Mouse (Mus musculus) hindbrain, embryonic 10.5 days (tissue): ENCODE measurements around the gene Olfr961. TPM values are rescaled to one million over a fixed set of nuclear protein-coding genes. Genes with fewer than 3 reads are reported as not detected.

Experiments used
- DNase-seq: peaks from one replicate; pipeline ENCODE4 v3.0.0-alpha.2; 2017; ENCODE audit warnings: low spot score
- H3K27ac ChIP-seq: fragments of 300-500 bp; sonication (generic); 2 replicates; pipeline ENCODE4 v1.5.1; 2016; ENCODE audit warnings: mild to moderate bottlenecking, moderate library complexity
- H3K27me3 ChIP-seq: fragments of 300-500 bp; sonication (generic); 2 replicates; pipeline ENCODE4 v1.6.1; 2016; ENCODE audit warnings: mild to moderate bottlenecking; ENCODE audit not compliant: poor library complexity, insufficient read depth, severe bottlenecking
- H3K36me3 ChIP-seq: fragments of 300-500 bp; sonication (generic); 2 replicates; pipeline ENCODE4 v1.6.1; 2016; ENCODE audit warnings: mild to moderate bottlenecking, moderate library complexity
- H3K4me1 ChIP-seq: fragments of 300-500 bp; sonication (generic); replicated peaks from 2 replicates; pipeline ENCODE4 v1.6.1; 2016; ENCODE audit warnings: mild to moderate bottlenecking
- H3K4me3 ChIP-seq: fragments of 300-500 bp; sonication (generic); 2 replicates; pipeline ENCODE4 v1.5.1; 2016; ENCODE audit warnings: mild to moderate bottlenecking, moderate library complexity
- H3K9me3 ChIP-seq: fragments of 300-500 bp; sonication (generic); 2 replicates; pipeline ENCODE4 v1.6.1; 2016; ENCODE audit warnings: mild to moderate bottlenecking, moderate library complexity
- WGBS: fragments of 180-500 bp; shearing (Covaris S2); methylation state at CpG from one replicate; pipeline ENCODE4 v1.1.7; 2016; 5-methylcytosine and 5-hydroxymethylcytosine counted together
- polyA plus RNA-seq: library from polyadenylated mRNA; unstranded; fragments of >200 nt; fragmentation: Nextera tagmentation; extraction: Ambion mirVana; gene quantifications from 2 replicates; pipeline ENCODE4 v1.2.1, GENCODE M21; 2016

The Olfr961 gene
- polyA plus RNA-seq, 1 experiment from 2014 or later, result not detected

DNA sequence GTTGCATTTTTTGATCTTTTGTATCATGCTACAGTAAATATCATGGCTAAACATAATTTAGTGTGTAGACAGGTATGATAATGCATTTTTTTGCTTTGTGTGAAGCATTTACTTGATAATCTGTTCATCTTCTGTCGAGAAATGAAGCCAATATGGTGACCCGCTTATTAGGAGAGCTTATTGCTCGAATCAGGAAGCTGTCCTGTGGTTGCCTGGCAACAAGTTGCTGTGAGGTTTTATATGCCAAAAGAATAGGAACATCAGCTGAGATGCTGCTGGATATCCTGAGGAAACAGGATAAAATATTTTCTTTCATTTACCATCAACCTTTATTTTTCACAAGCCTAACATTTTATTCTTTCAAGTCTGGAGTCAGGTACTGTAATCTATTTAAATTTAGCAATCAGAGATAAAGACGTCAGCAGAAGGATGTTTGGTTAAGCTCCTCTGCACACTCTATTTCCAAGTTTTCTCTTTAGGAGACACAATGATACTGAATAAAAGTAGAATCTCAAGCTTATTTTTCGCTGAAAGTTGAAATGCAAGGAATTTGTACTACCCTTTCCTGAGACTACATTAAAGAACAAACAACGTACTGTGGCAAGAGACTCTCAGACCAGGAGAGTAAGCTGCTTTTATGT, 10.0 kb downstream of the Olfr961 start:
- Histone ChIP-seq H3K36me3 (no peaks in the 10 kb centered on the region), H3K4me1 (no peaks in the 10 kb centered on the region), H3K27me3 (no peaks in the 10 kb centered on the region), H3K27ac (no peak overlapping the region), H3K4me3 (no peak overlapping the region), H3K9me3 (no peaks in the 10 kb centered on the region)
- no peak for DNase-seq
- 82% methylated on average over 6 of the region's 6 CpGs for WGBS

DNA sequence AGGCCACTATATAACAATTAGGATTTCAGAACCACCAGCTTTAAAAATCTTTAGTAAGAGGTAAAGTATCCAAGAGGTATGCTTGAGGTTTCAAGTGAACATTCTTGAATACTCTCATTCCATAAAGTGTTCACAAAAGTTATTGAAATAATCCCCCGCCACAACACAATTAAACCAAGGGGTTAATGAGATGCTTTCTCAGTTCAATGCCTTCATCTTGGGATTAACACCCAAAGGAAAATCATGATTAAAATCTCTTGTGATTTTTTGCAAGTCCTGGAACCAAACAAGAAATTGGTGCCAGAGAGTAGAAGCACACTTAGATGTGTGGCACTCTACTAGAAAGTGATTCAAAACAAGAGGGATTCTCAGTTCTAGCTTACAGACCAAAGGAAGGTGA, 22.0 kb downstream of the Olfr961 start, which contains the start of gene Olfr963:
TSS of gene Olfr963 (plus strand) at position 301 of the 400 bp plus-strand sequence.
- 93% methylated on average over 1 of the region's 1 CpGs for WGBS
- H3K27me3 ChIP-seq, result no peaks in the 10 kb centered on the region
- H3K9me3 ChIP-seq, result 0 out of 2 replicates have a peak, but pooled peaks cover under 1% of the 10 kb centered on the region
- no peaks in the 10 kb centered on the region for H3K4me1 ChIP-seq
- no peak within 1 kb of the TSS for H3K4me3 ChIP-seq
- DNase-seq, result no peak
- no peak within 1 kb of the TSS for H3K27ac ChIP-seq
- no peaks in the 10 kb centered on the region for H3K36me3 ChIP-seq

DNA sequence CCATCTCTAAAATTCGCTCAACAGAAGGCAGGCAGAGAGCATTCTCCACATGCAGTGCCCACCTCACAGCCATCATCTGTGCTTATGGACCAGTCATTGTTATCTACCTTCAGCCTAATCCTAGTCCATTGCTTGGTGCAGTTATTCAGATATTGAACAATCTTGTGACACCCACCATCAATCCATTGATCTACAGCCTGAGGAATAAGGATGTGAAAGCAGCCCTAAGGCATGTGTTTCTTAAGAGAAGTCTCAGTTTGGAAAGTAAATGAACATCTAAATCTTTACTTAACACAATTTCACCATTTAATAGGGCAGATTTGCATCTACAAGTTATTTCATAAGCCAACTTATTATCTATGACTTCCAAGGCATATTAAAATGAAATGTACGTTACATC, 24.8 kb downstream of the Olfr961 start:
- Histone ChIP-seq H3K9me3 (no peaks in the 10 kb centered on the region), H3K27me3 (no peaks in the 10 kb centered on the region), H3K36me3 (no peaks in the 10 kb centered on the region), H3K27ac (no peak overlapping the region), H3K4me3 (no peak overlapping the region), H3K4me1 (no peaks in the 10 kb centered on the region)
- DNase-seq, result no peak
- 85% methylated on average over 2 of the region's 2 CpGs for WGBS

DNA sequence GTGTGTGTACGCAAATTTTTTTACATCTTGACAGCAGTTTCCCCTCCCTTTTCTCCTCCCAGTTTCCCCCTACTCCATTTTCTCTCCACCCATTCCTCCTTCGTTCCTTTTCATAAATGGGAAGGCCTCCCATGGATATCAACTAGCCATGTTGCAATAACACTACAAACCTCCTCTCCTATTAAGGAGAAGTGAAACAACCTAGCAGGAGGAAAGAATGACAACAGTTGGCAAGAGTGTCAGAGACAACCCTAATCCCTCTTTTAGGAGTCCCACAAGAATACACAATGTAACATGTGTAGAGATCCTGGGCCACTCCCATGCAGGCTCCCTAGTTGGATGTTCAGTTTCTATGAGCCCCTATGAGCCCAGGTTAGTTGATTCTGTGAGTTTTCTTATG, 29.9 kb downstream of the Olfr961 start:
- H3K4me1 ChIP-seq, result no peaks in the 10 kb centered on the region
- DNase-seq, result no peak
- H3K27me3 ChIP-seq, result no peaks in the 10 kb centered on the region
- H3K4me3 ChIP-seq, result no peak overlapping the region
- 83% methylated on average over 2 of the region's 2 CpGs for WGBS
- H3K36me3 ChIP-seq, result no peaks in the 10 kb centered on the region
- H3K27ac ChIP-seq, result no peak overlapping the region
- H3K9me3 ChIP-seq, result no peaks in the 10 kb centered on the region

DNA sequence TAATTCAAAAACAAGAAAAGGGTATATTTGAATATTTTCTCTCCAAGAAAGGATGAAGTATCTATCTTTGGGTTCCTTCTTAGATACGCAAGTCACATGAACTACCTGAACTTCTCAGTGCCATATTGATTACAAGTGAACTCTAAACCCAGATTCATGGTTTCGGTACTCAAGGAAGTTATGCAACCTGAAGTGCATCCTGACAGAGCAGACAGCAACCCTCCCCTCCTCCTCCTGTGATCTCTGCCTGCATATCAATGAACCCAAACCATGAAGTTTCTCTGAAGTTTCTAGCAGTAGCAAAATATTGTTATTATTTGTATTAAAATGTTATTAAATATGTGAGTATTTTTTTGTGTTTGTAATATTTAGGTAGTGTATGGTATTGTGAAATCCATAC, 33.7 kb downstream of the Olfr961 start:
- H3K9me3 ChIP-seq, result no peaks in the 10 kb centered on the region
- no peak overlapping the region for H3K4me3 ChIP-seq
- 93% methylated on average over 2 of the region's 2 CpGs for WGBS
- DNase-seq, result no peak
- no peaks in the 10 kb centered on the region for H3K36me3 ChIP-seq
- no peaks in the 10 kb centered on the region for H3K27me3 ChIP-seq
- H3K4me1 ChIP-seq, result no peaks in the 10 kb centered on the region
- no peak overlapping the region for H3K27ac ChIP-seq

DNA sequence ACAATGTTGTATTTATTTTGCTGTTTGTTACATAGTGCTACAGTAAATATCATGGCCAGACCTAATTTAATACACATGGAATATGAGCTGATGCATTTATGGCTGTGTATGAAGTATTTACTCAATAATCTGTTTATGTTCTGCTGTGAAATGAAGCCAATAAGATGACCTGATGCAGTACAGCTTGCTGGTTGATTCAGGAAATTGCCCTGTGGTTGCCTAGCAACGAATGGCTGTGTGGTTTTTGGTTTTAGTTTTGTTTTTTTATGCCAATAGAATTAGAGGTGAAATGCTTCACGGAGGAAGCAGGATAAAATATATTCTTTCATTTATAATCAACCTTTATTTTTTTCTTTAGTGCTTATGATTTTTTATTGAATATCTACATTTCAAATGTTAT, 34.4 kb downstream of the Olfr961 start:
- WGBS, result 79% methylated on average over 2 of the region's 2 CpGs
- Histone ChIP-seq H3K9me3 (no peaks in the 10 kb centered on the region), H3K4me3 (no peak overlapping the region), H3K36me3 (no peaks in the 10 kb centered on the region), H3K27me3 (no peaks in the 10 kb centered on the region), H3K4me1 (no peaks in the 10 kb centered on the region), H3K27ac (no peak overlapping the region)
- DNase-seq, result no peak

Other genes starting within 250 kb of the Olfr961 start
- not detected in 2 replicates for gene Olfr952, start 217.9 kb upstream of the Olfr961 start, polyA plus RNA-seq
- gene Olfr954, start 188.4 kb upstream of the Olfr961 start, polyA plus RNA-seq, result not detected in 2 replicates
- gene Olfr955, start 173.1 kb upstream of the Olfr961 start, polyA plus RNA-seq, result not detected in 2 replicates
- not detected in 2 replicates for gene Olfr44, start 151.1 kb upstream of the Olfr961 start, polyA plus RNA-seq
- not detected in 2 replicates for gene Olfr957, start 129.3 kb upstream of the Olfr961 start, polyA plus RNA-seq
- not detected in 2 replicates for gene Olfr958, start 91.0 kb upstream of the Olfr961 start, polyA plus RNA-seq
- gene Olfr959, start 69.5 kb upstream of the Olfr961 start, polyA plus RNA-seq, result not detected in 2 replicates
- 6.0 and 10.1 TPM in 2 replicates for gene AW551984, start 40.7 kb upstream of the Olfr961 start, polyA plus RNA-seq
- gene Olfr148, start 34.4 kb upstream of the Olfr961 start, polyA plus RNA-seq, result not detected in 2 replicates
- not detected in 2 replicates for gene Olfr960, start 23.7 kb upstream of the Olfr961 start, polyA plus RNA-seq
- not detected in 2 replicates for gene Olfr963, start 22.1 kb downstream of the Olfr961 start, polyA plus RNA-seq
- gene Olfr149, start 62.0 kb downstream of the Olfr961 start, polyA plus RNA-seq, result not detected in 2 replicates
- gene Olfr965, start 66.3 kb downstream of the Olfr961 start, polyA plus RNA-seq, result not detected in 2 replicates
- gene Olfr150, start 85.9 kb downstream of the Olfr961 start, polyA plus RNA-seq, result not detected in 2 replicates
- not detected in 2 replicates for gene Olfr967, start 101.2 kb downstream of the Olfr961 start, polyA plus RNA-seq
- not detected in 2 replicates for gene Olfr968, start 138.2 kb downstream of the Olfr961 start, polyA plus RNA-seq
- not detected in 2 replicates for gene Olfr969, start 145.9 kb downstream of the Olfr961 start, polyA plus RNA-seq
- not detected in 2 replicates for gene Olfr970, start 163.8 kb downstream of the Olfr961 start, polyA plus RNA-seq
- gene Olfr971, start 191.8 kb downstream of the Olfr961 start, polyA plus RNA-seq, result not detected in 2 replicates
- not detected in 2 replicates for gene Olfr972, start 221.3 kb downstream of the Olfr961 start, polyA plus RNA-seq